Mouse (Mus musculus) heart, adult 2 months (tissue): ENCODE data around the gene Robo1. TPM values are rescaled to one million over a fixed set of nuclear protein-coding genes. Genes with fewer than 3 reads are reported as not detected.

Source experiments
- DNase-seq, 2 experiments: peaks; one replicate each; pipeline ENCODE4 v3.0.0; 2021
- H3K27ac ChIP-seq: fragments of 200-600 bp; 2 replicates; pipeline ENCODE4 v1.8.1; 2022
- H3K27me3 ChIP-seq: fragments of 200-500 bp; 2 replicates; pipeline ENCODE4 v1.6.1; 2012; ENCODE audit warnings: mild to moderate bottlenecking, low read length, inconsistent platforms, mixed read lengths; ENCODE audit not compliant: control insufficient read depth, insufficient read depth
- H3K36me3 ChIP-seq: fragments of 200-500 bp; 2 replicates; pipeline ENCODE4 v1.6.1; 2012; ENCODE audit warnings: low read length, inconsistent platforms; ENCODE audit not compliant: control insufficient read depth, insufficient read depth
- H3K4me1 ChIP-seq: fragments of 200-500 bp; 2 replicates; pipeline ENCODE4 v1.6.1; 2011; ENCODE audit warnings: low read length; ENCODE audit not compliant: control insufficient read depth, insufficient read depth
- H3K4me3 ChIP-seq: fragments of 200-600 bp; 2 replicates; pipeline ENCODE4 v1.8.1; 2022
- H3K79me2 ChIP-seq: fragments of 200-500 bp; replicated peaks from 2 replicates; pipeline ENCODE4 v1.6.1; 2012; ENCODE audit warnings: mild to moderate bottlenecking, inconsistent platforms, low read length, moderate library complexity, mixed read lengths; ENCODE audit not compliant: control insufficient read depth, insufficient read depth
- H3K9ac ChIP-seq: fragments of 200-500 bp; 2 replicates; pipeline ENCODE4 v1.6.1; 2012; ENCODE audit warnings: low read depth, mild to moderate bottlenecking, control low read depth, inconsistent platforms, low read length, mixed read lengths
- CTCF ChIP-seq: fragments of 200-600 bp; IDR thresholded peaks from 2 replicates; pipeline ENCODE4 v1.8.1; 2022; ENCODE audit warnings: antibody characterized with exemption, mild to moderate bottlenecking, moderate library complexity
- EP300 ChIP-seq: fragments of 200-500 bp; IDR thresholded peaks from 2 replicates; pipeline ENCODE4 v1.6.1; 2011; ENCODE audit warnings: low read depth, low read length, control low read depth; ENCODE audit not compliant: insufficient read depth
- POLR2A ChIP-seq: fragments of 200-500 bp; IDR thresholded peaks from 2 replicates; pipeline ENCODE4 v1.6.1; 2011; ENCODE audit warnings: mild to moderate bottlenecking, low read depth, low read length, control low read depth; ENCODE audit not compliant: insufficient read depth
- WGBS: fragments of 180-500 bp; shearing (Covaris S2); methylation state at CpG from one replicate; pipeline ENCODE4 v1.1.7; 2018; 5-methylcytosine and 5-hydroxymethylcytosine counted together
- intact Hi-C: fragments of 180-260 bp; cut with DNase I; formaldehyde crosslinking; loops from one replicate; pipeline ENCODE4 v1.15.1; 2025
- polyA plus RNA-seq: library from polyadenylated mRNA; depleted of rRNA; stranded (reverse); fragments of >200 nt; gene quantifications from 2 replicates; pipeline ENCODE4 v1.2.3, GENCODE M21; 2012
- total RNA-seq, 2 experiments: library from RNA; stranded (reverse); gene quantifications; 2 replicates each; pipeline ENCODE4 v1.2.3; 2021

The Robo1 gene
- total and polyA plus RNA-seq, 3 experiments: 0.76 to 1.2 (median 1.1) TPM

DNA sequence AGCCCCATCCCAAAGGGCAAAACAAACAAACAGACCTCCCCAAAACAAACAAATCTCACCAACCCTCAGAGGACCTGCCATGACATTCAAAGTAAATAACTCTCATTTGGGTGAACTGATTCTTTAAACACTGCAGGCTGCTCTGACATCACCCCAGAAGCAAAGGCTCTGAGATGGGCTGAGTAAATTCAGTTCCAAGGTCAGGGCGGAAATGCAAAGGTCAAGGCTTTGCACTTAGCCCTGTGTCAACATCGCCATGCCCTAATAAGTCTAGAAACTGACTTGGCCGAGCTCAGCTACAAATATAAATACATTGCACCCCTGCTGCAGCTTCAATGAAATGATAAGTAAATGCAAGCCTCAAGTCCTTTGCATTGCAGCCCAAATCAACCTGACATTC lies 379.5 kb downstream of the Robo1 start:
- Histone ChIP-seq H3K79me2 (no peaks in the 10 kb centered on the region), H3K4me1 (no peaks in the 10 kb centered on the region), H3K9ac (no peak overlapping the region), H3K27me3 (no peaks in the 10 kb centered on the region), H3K36me3 (no peaks in the 10 kb centered on the region), H3K27ac (no peak overlapping the region), H3K4me3 (no peak overlapping the region)
- no peak for TF ChIP-seq POLR2A
- no peak for TF ChIP-seq CTCF
- no peak for TF ChIP-seq EP300
- DNase-seq: peak in 1 of 2 experiments; percentile 4
- intact Hi-C loops: no loop called here
- 39% methylated on average over 3 of the region's 3 CpGs for WGBS

DNA sequence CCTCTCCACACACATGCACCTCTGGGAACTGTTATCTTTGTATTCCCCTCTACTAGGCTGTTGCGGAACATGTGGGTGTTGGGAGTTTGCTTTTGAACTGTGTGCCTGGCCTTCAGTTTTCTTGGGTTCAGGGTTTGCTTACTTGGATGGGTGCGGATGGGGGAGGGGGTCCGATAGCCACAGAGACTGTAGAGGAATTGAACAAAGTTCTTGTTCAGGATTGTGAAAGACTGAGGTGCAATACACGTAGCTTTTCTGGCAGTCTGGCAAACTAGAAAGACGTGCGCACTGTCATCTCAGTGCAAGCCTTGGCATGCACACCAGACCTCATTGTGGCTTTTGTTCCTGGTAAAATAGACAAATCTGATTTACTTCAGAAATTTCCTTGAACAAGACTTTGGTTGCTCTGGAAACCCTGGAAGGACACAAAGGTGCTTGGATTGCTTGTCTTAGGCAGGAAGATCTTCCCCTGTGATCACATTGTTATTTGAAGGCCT lies 380.1 kb downstream of the Robo1 start:
- TF ChIP-seq POLR2A (no peak), EP300 (no peak), CTCF (no peak)
- intact Hi-C loops: no loop called here
- no peaks in the 10 kb centered on the region for H3K4me1 ChIP-seq
- no peak overlapping the region for H3K9ac ChIP-seq
- no peaks in the 10 kb centered on the region for H3K79me2 ChIP-seq
- no peaks in the 10 kb centered on the region for H3K27me3 ChIP-seq
- H3K27ac ChIP-seq: no peak overlapping the region
- DNase-seq: no peak
- no peak overlapping the region for H3K4me3 ChIP-seq
- WGBS: 90% methylated on average over 6 of the region's 6 CpGs
- H3K36me3 ChIP-seq: no peaks in the 10 kb centered on the region

DNA sequence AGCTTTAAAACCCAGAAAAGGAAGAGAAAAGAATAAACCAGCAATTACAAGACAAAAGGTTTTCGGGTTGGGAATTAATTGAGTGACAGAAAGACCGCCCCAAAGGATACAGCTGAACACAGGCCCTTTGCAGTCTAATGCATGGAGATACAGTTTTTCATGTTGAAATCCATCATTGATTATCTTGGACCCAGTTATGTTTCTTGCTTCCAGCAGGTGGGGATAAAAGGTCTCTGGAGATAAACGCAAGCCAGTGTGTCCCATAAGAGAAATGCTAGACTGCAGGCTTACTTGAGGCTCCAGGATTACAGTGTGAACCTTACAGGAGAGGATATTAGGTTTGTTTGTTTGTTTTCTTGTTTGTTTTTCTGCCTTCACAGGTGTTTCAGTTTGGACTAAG lies 383.8 kb downstream of the Robo1 start:
- Histone ChIP-seq H3K79me2 (no peaks in the 10 kb centered on the region), H3K4me3 (no peak overlapping the region)
- WGBS: 67% methylated on average over 3 of the region's 3 CpGs

DNA sequence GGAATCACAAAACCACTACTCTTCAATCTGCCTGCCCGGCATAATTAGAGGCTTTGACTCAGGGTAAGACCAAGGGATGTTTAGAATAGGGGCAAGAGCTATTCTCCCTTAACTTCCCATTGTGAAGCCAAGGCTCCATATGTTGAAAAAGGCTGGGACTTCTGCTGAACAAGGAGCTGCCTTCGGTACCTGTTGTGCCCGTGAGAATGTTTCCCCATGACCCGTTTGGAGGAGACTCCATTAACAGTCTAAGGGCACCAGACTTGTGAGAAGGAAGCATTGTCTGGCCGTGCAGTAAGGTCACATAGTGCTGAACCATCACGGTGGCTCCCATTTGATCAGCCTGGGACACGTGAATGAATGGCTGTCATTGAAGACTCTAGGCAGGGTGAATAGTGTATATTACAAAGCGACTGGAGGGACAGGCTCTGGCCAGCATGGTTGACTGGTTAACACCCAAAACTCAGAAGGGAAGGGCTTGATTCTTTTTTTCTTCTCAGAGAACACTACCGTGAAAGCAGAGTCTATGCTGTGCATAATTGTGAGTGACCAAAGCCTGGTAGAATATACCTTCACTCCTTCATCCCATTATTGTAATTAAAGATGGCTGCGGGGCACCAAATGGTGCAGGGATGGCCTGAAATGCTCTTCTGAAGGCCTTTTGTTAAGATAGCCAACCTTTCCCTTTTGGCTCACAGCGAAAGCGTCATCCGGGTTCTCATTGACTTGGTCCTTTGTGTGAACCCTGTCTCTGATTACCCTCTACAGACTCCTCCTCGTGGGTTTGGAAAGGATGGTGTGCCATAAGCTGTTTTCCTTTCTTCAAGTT lies 385.6 kb downstream of the Robo1 start:
- Histone ChIP-seq H3K27me3 (no peaks in the 10 kb centered on the region), H3K79me2 (no peaks in the 10 kb centered on the region), H3K36me3 (no peaks in the 10 kb centered on the region), H3K9ac (no peak overlapping the region), H3K4me3 (no peak overlapping the region), H3K27ac (no peak overlapping the region), H3K4me1 (no peaks in the 10 kb centered on the region)
- intact Hi-C loops: no loop called here
- 78% methylated on average over 14 of the region's 14 CpGs for WGBS
- DNase-seq: no peak
- TF ChIP-seq POLR2A (no peak), CTCF (no peak), EP300 (no peak)

More for the DNA sequence above, 383.8 kb downstream of the Robo1 start:
- TF ChIP-seq POLR2A: no peak
- TF ChIP-seq CTCF: peak; percentile 29; the same call in 1 of the 2 replicates
- no peak for TF ChIP-seq EP300
- intact Hi-C loops: no loop called here
- Histone ChIP-seq H3K4me1 (no peaks in the 10 kb centered on the region), H3K27ac (no peak overlapping the region), H3K9ac (no peak overlapping the region), H3K27me3 (no peaks in the 10 kb centered on the region), H3K36me3 (no peaks in the 10 kb centered on the region)
- DNase-seq: no peak

DNA sequence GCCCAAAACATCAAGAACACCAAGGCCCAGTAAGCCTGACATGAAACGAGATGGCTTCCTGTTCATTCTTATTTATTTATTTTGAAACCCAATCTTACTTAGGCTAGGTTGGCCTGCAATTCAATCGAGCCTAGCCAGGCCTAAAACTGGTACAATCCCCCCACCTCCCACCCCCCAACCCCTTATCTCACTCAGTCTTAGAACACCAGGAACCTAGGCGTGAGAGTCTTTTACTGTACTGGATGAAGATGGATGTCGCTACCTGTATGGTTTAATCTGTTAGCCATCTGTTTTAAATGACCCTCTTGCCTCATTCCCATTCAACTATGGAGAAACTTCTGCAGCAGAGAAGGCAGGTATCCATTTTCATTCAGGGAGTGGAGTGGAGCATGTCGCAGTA lies 386.7 kb downstream of the Robo1 start:
- TF ChIP-seq EP300: no peak
- no peak for TF ChIP-seq POLR2A
- no peak for TF ChIP-seq CTCF
- WGBS: 78% methylated on average over 5 of the region's 5 CpGs
- H3K9ac ChIP-seq: no peak overlapping the region
- intact Hi-C loops: no loop called here
- no peaks in the 10 kb centered on the region for H3K79me2 ChIP-seq
- no peak overlapping the region for H3K27ac ChIP-seq
- DNase-seq: no peak
- no peaks in the 10 kb centered on the region for H3K27me3 ChIP-seq
- no peaks in the 10 kb centered on the region for H3K36me3 ChIP-seq
- no peaks in the 10 kb centered on the region for H3K4me1 ChIP-seq
- H3K4me3 ChIP-seq: no peak overlapping the region

DNA sequence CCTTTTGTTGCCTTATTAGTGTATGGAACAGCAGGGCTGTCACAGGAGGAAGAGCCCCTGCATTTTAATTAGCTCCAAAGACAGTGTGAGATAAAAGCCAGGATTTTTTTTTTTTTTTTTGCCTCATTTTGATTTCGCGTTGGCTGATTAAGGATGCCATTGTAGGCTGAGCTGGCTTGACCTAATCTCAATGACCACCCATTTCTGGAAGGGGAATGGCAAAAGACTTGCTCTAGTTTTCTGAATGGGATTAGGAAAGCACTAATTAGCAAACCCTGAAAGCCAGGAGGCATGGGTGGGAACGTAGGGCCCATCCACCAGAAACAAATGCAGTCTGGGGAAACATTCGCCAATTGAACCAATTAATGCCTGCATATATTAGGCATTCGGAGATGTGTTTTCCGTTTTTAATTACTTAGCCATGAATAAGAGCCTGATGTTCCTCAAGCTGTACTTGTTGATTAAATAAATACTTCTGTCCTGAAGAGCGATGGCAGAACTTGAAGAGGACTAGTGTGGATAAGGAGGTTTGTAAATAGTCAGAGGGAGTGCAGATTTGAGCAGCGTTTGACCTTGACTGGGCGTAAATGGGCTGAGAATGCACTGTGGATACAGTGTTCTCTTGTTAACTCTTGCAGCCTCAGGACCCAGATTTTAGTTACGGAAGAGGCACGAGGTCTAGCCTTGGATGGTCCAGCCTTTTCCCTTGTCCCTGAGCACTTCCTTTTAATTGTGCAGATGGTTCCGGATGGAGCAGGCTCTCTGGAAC lies 391.3 kb downstream of the Robo1 start:
- H3K4me3 ChIP-seq: no peak overlapping the region
- H3K27me3 ChIP-seq: no peaks in the 10 kb centered on the region
- H3K4me1 ChIP-seq: no peaks in the 10 kb centered on the region; the same call in 1 of the 2 replicates
- intact Hi-C loops: no loop called here
- no peak for TF ChIP-seq CTCF
- no peak for TF ChIP-seq POLR2A
- no peak for TF ChIP-seq EP300
- H3K9ac ChIP-seq: no peak overlapping the region
- WGBS: 67% methylated on average over 12 of the region's 12 CpGs
- DNase-seq: no peak
- H3K79me2 ChIP-seq: no peaks in the 10 kb centered on the region
- H3K27ac ChIP-seq: no peak overlapping the region
- no peaks in the 10 kb centered on the region for H3K36me3 ChIP-seq
